Mouse (Mus musculus) heart, embryonic 15.5 days (tissue): ENCODE measurements around the gene Exosc2. TPM values are rescaled to one million over a fixed set of nuclear protein-coding genes. Genes with fewer than 3 reads are reported as not detected.
"Not testable (repeated sequence)": the region's sequence is repeated elsewhere in the genome, so short reads cannot be mapped to it uniquely, and the experiment has no call there.

Experiments
- ATAC-seq: fragments of 200-750 bp; cut with Nextera tagmentation; replicated peaks from 2 replicates; pipeline ENCODE4 v1.8.0; 2017; ENCODE audit warnings: low read depth, moderate TSS enrichment; ENCODE audit not compliant: insufficient number of reproducible peaks, insufficient read depth, low FRiP score
- H3K27ac ChIP-seq: fragments of 300-500 bp; sonication (generic); 2 replicates; pipeline ENCODE4 v1.5.1; 2015; ENCODE audit warnings: mild to moderate bottlenecking, inconsistent platforms
- H3K27me3 ChIP-seq: fragments of 300-500 bp; sonication (generic); 2 replicates; pipeline ENCODE4 v1.6.1; 2015; ENCODE audit warnings: inconsistent platforms
- H3K36me3 ChIP-seq: fragments of 300-500 bp; sonication (generic); 2 replicates; pipeline ENCODE4 v1.6.1; 2015; ENCODE audit warnings: mild to moderate bottlenecking, inconsistent platforms
- H3K4me1 ChIP-seq: fragments of 300-500 bp; sonication (generic); replicated peaks from 2 replicates; pipeline ENCODE4 v1.6.1; 2015; ENCODE audit warnings: inconsistent platforms
- H3K4me2 ChIP-seq: fragments of 300-500 bp; sonication (generic); 2 replicates; pipeline ENCODE4 v1.6.1; 2015; ENCODE audit warnings: inconsistent platforms, mild to moderate bottlenecking, moderate library complexity
- H3K4me3 ChIP-seq: fragments of 300-500 bp; sonication (generic); 2 replicates; pipeline ENCODE4 v1.5.1; 2015; ENCODE audit warnings: mild to moderate bottlenecking, inconsistent platforms
- H3K9ac ChIP-seq: fragments of 300-500 bp; sonication (generic); 2 replicates; pipeline ENCODE4 v1.6.1; 2015; ENCODE audit warnings: mild to moderate bottlenecking, inconsistent platforms
- H3K9me3 ChIP-seq: fragments of 300-500 bp; sonication (generic); replicated peaks from 2 replicates; pipeline ENCODE4 v1.6.1; 2016; ENCODE audit warnings: inconsistent platforms
- WGBS: fragments of 180-500 bp; shearing (Covaris S2); methylation state at CpG from one replicate; pipeline ENCODE4 v1.1.7; 2015; ENCODE audit warnings: mixed read lengths; 5-methylcytosine and 5-hydroxymethylcytosine counted together
- polyA plus RNA-seq: library from polyadenylated mRNA; unstranded; fragments of >200 nt; fragmentation: Nextera tagmentation; extraction: Ambion mirVana; gene quantifications from 2 replicates; pipeline ENCODE4 v1.2.1, GENCODE M21; 2015

The Exosc2 gene
- polyA plus RNA-seq, 1 experiment from 2014 or later = 30.2 TPM

GRCm38 (mm10) chr2:31681051-31681707 lies 10.7 kb downstream of the Exosc2 start:
- peaks cover 34% of the 10 kb centered on the region for H3K36me3 ChIP-seq
- not testable (repeated sequence) for H3K27me3 ChIP-seq, H3K9me3 ChIP-seq, H3K27ac ChIP-seq, H3K4me1 ChIP-seq, H3K9ac ChIP-seq, H3K4me2 ChIP-seq, H3K4me3 ChIP-seq, ATAC-seq
- WGBS = 84% methylated on average over 15 of the region's 15 CpGs

GRCm38 (mm10) chr2:31681731-31682235 lies 11.3 kb downstream of the Exosc2 start:
- Histone ChIP-seq H3K4me1 (no peaks in the 10 kb centered on the region), H3K9ac (no peak overlapping the region), H3K27ac (no peak overlapping the region), H3K4me3 (no peak overlapping the region), H3K9me3 (no peaks in the 10 kb centered on the region), H3K27me3 (no peaks in the 10 kb centered on the region), H3K4me2 (no peak overlapping the region), H3K36me3 (peaks cover 28% of the 10 kb centered on the region)
- no peak for ATAC-seq
- 80% methylated on average over 6 of the region's 6 CpGs for WGBS

GRCm38 (mm10) chr2:31683666-31684065 lies 13.2 kb downstream of the Exosc2 start:
- Histone ChIP-seq H3K9ac (no peak overlapping the region), H3K36me3 (peaks cover 20% of the 10 kb centered on the region), H3K4me1 (peaks cover 6% of the 10 kb centered on the region), H3K4me3 (no peak overlapping the region), H3K27me3 (no peaks in the 10 kb centered on the region), H3K27ac (no peak overlapping the region), H3K9me3 (no peaks in the 10 kb centered on the region), H3K4me2 (no peak overlapping the region)
- 20% methylated on average over 2 of the region's 2 CpGs for WGBS
- no peak for ATAC-seq

GRCm38 (mm10) chr2:31688074-31688925 lies 17.8 kb downstream of the Exosc2 start, which contains the start of gene Abl1:
Abl1 (plus strand) TSS chr2:31688376.
- Histone ChIP-seq H3K4me3 (peak within 1 kb of the TSS; percentile 86), H3K4me1 (peaks cover 27% of the 10 kb centered on the region), H3K9me3 (no peaks in the 10 kb centered on the region), H3K4me2 (peak within 1 kb of the TSS; percentile 79), H3K36me3 (no peaks in the 10 kb centered on the region), H3K9ac (peak within 1 kb of the TSS; percentile 95), H3K27me3 (no peaks in the 10 kb centered on the region), H3K27ac (peak within 1 kb of the TSS; percentile 94)
- ATAC-seq = peak; percentile 99
- WGBS = under 1% methylated on average over 64 of the region's 64 CpGs

GRCm38 (mm10) chr2:31689045-31689444 lies 18.5 kb downstream of the Exosc2 start:
- Histone ChIP-seq H3K4me1 (peaks cover 27% of the 10 kb centered on the region), H3K9me3 (no peaks in the 10 kb centered on the region), H3K4me2 (peak overlapping the region; percentile 79), H3K9ac (peak overlapping the region; percentile 95), H3K4me3 (peak overlapping the region; percentile 86), H3K36me3 (no peaks in the 10 kb centered on the region), H3K27me3 (no peaks in the 10 kb centered on the region), H3K27ac (peak overlapping the region; percentile 94)
- ATAC-seq = no peak
- WGBS = 0% methylated on average over 12 of the region's 12 CpGs

GRCm38 (mm10) chr2:31690063-31690462 lies 19.5 kb downstream of the Exosc2 start:
- H3K27me3 ChIP-seq = no peaks in the 10 kb centered on the region
- 38% methylated on average over 3 of the region's 3 CpGs for WGBS
- no peak for ATAC-seq

GRCm38 (mm10) chr2:31698209-31698608 lies 27.7 kb downstream of the Exosc2 start:
- no peak overlapping the region for H3K4me3 ChIP-seq
- no peak overlapping the region for H3K9ac ChIP-seq
- H3K27ac ChIP-seq = no peak overlapping the region
- H3K27me3 ChIP-seq = no peaks in the 10 kb centered on the region
- H3K36me3 ChIP-seq = peaks cover 23% of the 10 kb centered on the region
- no peaks in the 10 kb centered on the region for H3K9me3 ChIP-seq
- no peak for ATAC-seq
- peaks cover 12% of the 10 kb centered on the region for H3K4me1 ChIP-seq
- no peak overlapping the region for H3K4me2 ChIP-seq

More at GRCm38 (mm10) chr2:31690063-31690462, 19.5 kb downstream of the Exosc2 start:
- peaks cover 27% of the 10 kb centered on the region for H3K4me1 ChIP-seq
- no peaks in the 10 kb centered on the region for H3K9me3 ChIP-seq
- H3K4me3 ChIP-seq = peak overlapping the region; percentile 86
- no peak overlapping the region for H3K27ac ChIP-seq
- no peaks in the 10 kb centered on the region for H3K36me3 ChIP-seq
- peak overlapping the region; percentile 95; the same call in 1 of the 2 replicates for H3K9ac ChIP-seq
- H3K4me2 ChIP-seq = peak overlapping the region; percentile 79

- 21% methylated on average over 7 of the region's 7 CpGs for WGBS
- no peak overlapping the region for H3K4me3 ChIP-seq
- peak; percentile 86 for ATAC-seq
Measured at GRCm38 (mm10) chr2:31700545-31701446, 30.3 kb downstream of the Exosc2 start.

GRCm38 (mm10) chr2:31703226-31703625 lies 32.7 kb downstream of the Exosc2 start:
- Histone ChIP-seq H3K4me3 (no peak overlapping the region), H3K9ac (no peak overlapping the region), H3K4me2 (no peak overlapping the region), H3K9me3 (no peaks in the 10 kb centered on the region), H3K36me3 (peaks cover 3% of the 10 kb centered on the region), H3K4me1 (peaks cover 12% of the 10 kb centered on the region), H3K27me3 (no peaks in the 10 kb centered on the region), H3K27ac (no peak overlapping the region)
- no peak for ATAC-seq

More at GRCm38 (mm10) chr2:31700545-31701446, 30.3 kb downstream of the Exosc2 start:
- Histone ChIP-seq H3K27me3 (no peaks in the 10 kb centered on the region), H3K27ac (peak overlapping the region; percentile 81), H3K4me2 (no peak overlapping the region), H3K36me3 (peaks cover 17% of the 10 kb centered on the region), H3K4me1 (peaks cover 12% of the 10 kb centered on the region), H3K9ac (no peak overlapping the region), H3K9me3 (no peaks in the 10 kb centered on the region)

- Histone ChIP-seq H3K4me1 (peaks cover 4% of the 10 kb centered on the region), H3K27ac (no peak overlapping the region), H3K27me3 (no peaks in the 10 kb centered on the region), H3K4me2 (no peak overlapping the region), H3K4me3 (no peak overlapping the region), H3K9me3 (no peaks in the 10 kb centered on the region), H3K9ac (no peak overlapping the region), H3K36me3 (no peaks in the 10 kb centered on the region)
- ATAC-seq = no peak
Measured at GRCm38 (mm10) chr2:31705914-31706313, 35.4 kb downstream of the Exosc2 start.

GRCm38 (mm10) chr2:31706531-31706930 lies 36.0 kb downstream of the Exosc2 start:
- Histone ChIP-seq H3K9me3 (no peaks in the 10 kb centered on the region), H3K27me3 (no peaks in the 10 kb centered on the region), H3K27ac (no peak overlapping the region), H3K4me2 (no peak overlapping the region), H3K9ac (no peak overlapping the region), H3K36me3 (no peaks in the 10 kb centered on the region), H3K4me3 (no peak overlapping the region), H3K4me1 (no peaks in the 10 kb centered on the region)
- no peak for ATAC-seq
- WGBS = 8% methylated on average over 2 of the region's 2 CpGs
